Mouse (Mus musculus) hindbrain, embryonic 15.5 days (tissue): ENCODE data around the gene Ngef. TPM values are rescaled to one million over a fixed set of nuclear protein-coding genes. Genes with fewer than 3 reads are reported as not detected.
"Not testable (repeated sequence)": the region's sequence is repeated elsewhere in the genome, so short reads cannot be mapped to it uniquely, and the experiment has no call there.

Source experiments
- ATAC-seq: fragments of 200-750 bp; cut with Nextera tagmentation; 2 replicates; pipeline ENCODE4 v1.8.0; 2017; ENCODE audit warnings: low read depth, moderate number of reproducible peaks, moderate TSS enrichment; ENCODE audit not compliant: low FRiP score
- H3K27ac ChIP-seq: fragments of 300-500 bp; sonication (generic); replicated peaks from 2 replicates; pipeline ENCODE4 v1.5.1; 2015; ENCODE audit warnings: mild to moderate bottlenecking, inconsistent platforms
- H3K27me3 ChIP-seq: fragments of 300-500 bp; sonication (generic); 2 replicates; pipeline ENCODE4 v1.6.1; 2015; ENCODE audit warnings: control low read depth, inconsistent platforms
- H3K36me3 ChIP-seq: fragments of 300-500 bp; sonication (generic); 2 replicates; pipeline ENCODE4 v1.6.1; 2015; ENCODE audit warnings: control low read depth, inconsistent platforms
- H3K4me1 ChIP-seq: fragments of 300-500 bp; sonication (generic); replicated peaks from 2 replicates; pipeline ENCODE4 v1.6.1; 2015; ENCODE audit warnings: control low read depth, inconsistent platforms
- H3K4me2 ChIP-seq: fragments of 300-500 bp; sonication (generic); 2 replicates; pipeline ENCODE4 v1.6.1; 2015; ENCODE audit warnings: moderate library complexity, mild to moderate bottlenecking, inconsistent platforms
- H3K4me3 ChIP-seq: fragments of 300-500 bp; sonication (generic); 2 replicates; pipeline ENCODE4 v1.5.1; 2015; ENCODE audit warnings: mild to moderate bottlenecking, inconsistent platforms
- H3K9ac ChIP-seq: fragments of 300-500 bp; sonication (generic); 2 replicates; pipeline ENCODE4 v1.6.1; 2015; ENCODE audit warnings: inconsistent platforms
- H3K9me3 ChIP-seq: fragments of 300-500 bp; sonication (generic); 2 replicates; pipeline ENCODE4 v1.6.1; 2016; ENCODE audit warnings: control low read depth, inconsistent platforms
- WGBS: fragments of 180-500 bp; shearing (Covaris S2); methylation state at CpG from one replicate; pipeline ENCODE4 v1.1.7; 2015; 5-methylcytosine and 5-hydroxymethylcytosine counted together
- polyA plus RNA-seq: library from polyadenylated mRNA; unstranded; fragments of >200 nt; fragmentation: Nextera tagmentation; extraction: Ambion mirVana; gene quantifications from 2 replicates; pipeline ENCODE4 v1.2.1, GENCODE M21; 2015

The Ngef gene
- polyA plus RNA-seq, 1 experiment from 2014 or later, result 27.7 TPM

- not testable (repeated sequence) for H3K27ac ChIP-seq, H3K4me1 ChIP-seq, H3K9ac ChIP-seq, H3K27me3 ChIP-seq, H3K4me3 ChIP-seq, H3K9me3 ChIP-seq, H3K4me2 ChIP-seq, H3K36me3 ChIP-seq, ATAC-seq
- 24% methylated on average over 7 of the region's 10 CpGs for WGBS
These were observed 103.7 kb downstream of the Ngef start, which contains the start of gene Snorc for GRCm38 (mm10) chr1:87469971-87470370. TSS of gene Snorc (plus strand) at chr1:87470271.

- Histone ChIP-seq H3K4me2 (no peak overlapping the region), H3K9ac (no peak overlapping the region), H3K9me3 (no peaks in the 10 kb centered on the region), H3K4me1 (no peaks in the 10 kb centered on the region), H3K36me3 (no peaks in the 10 kb centered on the region), H3K4me3 (no peak overlapping the region), H3K27me3 (no peaks in the 10 kb centered on the region), H3K27ac (no peak overlapping the region)
- WGBS, result 73% methylated on average over 6 of the region's 6 CpGs
- ATAC-seq, result no peak
These were observed 105.3 kb downstream of the Ngef start for GRCm38 (mm10) chr1:87468321-87468720.

GRCm38 (mm10) chr1:87467469-87467868 lies 106.2 kb downstream of the Ngef start:
- Histone ChIP-seq H3K36me3 (no peaks in the 10 kb centered on the region), H3K9me3 (no peaks in the 10 kb centered on the region), H3K27ac (no peak overlapping the region), H3K9ac (no peak overlapping the region), H3K4me1 (no peaks in the 10 kb centered on the region), H3K4me3 (no peak overlapping the region), H3K4me2 (no peak overlapping the region), H3K27me3 (no peaks in the 10 kb centered on the region)
- no peak for ATAC-seq
- WGBS, result 81% methylated on average over 9 of the region's 9 CpGs

GRCm38 (mm10) chr1:87459856-87460255 lies 113.8 kb downstream of the Ngef start:
- H3K36me3 ChIP-seq, H3K9me3 ChIP-seq, H3K27ac ChIP-seq, H3K4me2 ChIP-seq, H3K4me3 ChIP-seq, ATAC-seq, H3K27me3 ChIP-seq, H3K4me1 ChIP-seq, H3K9ac ChIP-seq: not testable (repeated sequence)
- WGBS, result 88% methylated on average over 7 of the region's 7 CpGs

GRCm38 (mm10) chr1:87458045-87458444 lies 115.6 kb downstream of the Ngef start:
- WGBS, result 74% methylated on average over 4 of the region's 4 CpGs
- no peak overlapping the region for H3K9ac ChIP-seq
- H3K27me3 ChIP-seq, result no peaks in the 10 kb centered on the region
- H3K9me3 ChIP-seq, result no peaks in the 10 kb centered on the region
- ATAC-seq, result no peak
- H3K4me1 ChIP-seq, result no peaks in the 10 kb centered on the region
- no peak overlapping the region for H3K4me3 ChIP-seq
- H3K27ac ChIP-seq, result no peak overlapping the region
- no peak overlapping the region for H3K4me2 ChIP-seq
- no peaks in the 10 kb centered on the region for H3K36me3 ChIP-seq

GRCm38 (mm10) chr1:87456425-87456824 lies 117.2 kb downstream of the Ngef start:
- Histone ChIP-seq H3K9ac (no peak overlapping the region), H3K27me3 (no peaks in the 10 kb centered on the region)
- WGBS, result 95% methylated on average over 1 of the region's 1 CpGs

GRCm38 (mm10) chr1:87449432-87449831 lies 124.2 kb downstream of the Ngef start:
- Histone ChIP-seq H3K4me2 (no peak overlapping the region), H3K27me3 (no peaks in the 10 kb centered on the region), H3K9me3 (no peaks in the 10 kb centered on the region), H3K36me3 (peaks cover 49% of the 10 kb centered on the region), H3K27ac (no peak overlapping the region), H3K9ac (no peak overlapping the region), H3K4me1 (no peaks in the 10 kb centered on the region), H3K4me3 (no peak overlapping the region)
- WGBS, result 83% methylated on average over 4 of the region's 4 CpGs
- ATAC-seq, result no peak

More at GRCm38 (mm10) chr1:87456425-87456824, 117.2 kb downstream of the Ngef start:
- Histone ChIP-seq H3K9me3 (no peaks in the 10 kb centered on the region), H3K36me3 (no peaks in the 10 kb centered on the region), H3K4me1 (no peaks in the 10 kb centered on the region), H3K4me2 (no peak overlapping the region), H3K4me3 (no peak overlapping the region), H3K27ac (no peak overlapping the region)
- ATAC-seq, result no peak

- H3K9me3 ChIP-seq, result no peaks in the 10 kb centered on the region
- no peak overlapping the region for H3K9ac ChIP-seq
- peak; percentile 77; the same call in 1 of the 2 replicates for ATAC-seq
These were observed 126.2 kb downstream of the Ngef start for GRCm38 (mm10) chr1:87447183-87448104.

GRCm38 (mm10) chr1:87436583-87436982 lies 137.1 kb downstream of the Ngef start:
- Histone ChIP-seq H3K27ac (no peak overlapping the region), H3K36me3 (peaks cover 64% of the 10 kb centered on the region)
- WGBS, result 87% methylated on average over 6 of the region's 6 CpGs

More at GRCm38 (mm10) chr1:87447183-87448104, 126.2 kb downstream of the Ngef start:
- no peak overlapping the region for H3K27ac ChIP-seq
- WGBS, result 35% methylated on average over 5 of the region's 5 CpGs
- H3K36me3 ChIP-seq, result peaks cover 66% of the 10 kb centered on the region
- no peaks in the 10 kb centered on the region for H3K4me1 ChIP-seq
- H3K4me2 ChIP-seq, result no peak overlapping the region
- H3K27me3 ChIP-seq, result no peaks in the 10 kb centered on the region
- H3K4me3 ChIP-seq, result no peak overlapping the region

GRCm38 (mm10) chr1:87435125-87435524 lies 138.5 kb downstream of the Ngef start:
- 93% methylated on average over 2 of the region's 2 CpGs for WGBS
- ATAC-seq, result no peak
- no peak overlapping the region for H3K4me2 ChIP-seq

More at GRCm38 (mm10) chr1:87436583-87436982, 137.1 kb downstream of the Ngef start:
- no peak overlapping the region for H3K4me3 ChIP-seq
- no peaks in the 10 kb centered on the region for H3K27me3 ChIP-seq
- no peaks in the 10 kb centered on the region for H3K9me3 ChIP-seq
- H3K9ac ChIP-seq, result no peak overlapping the region
- no peak overlapping the region for H3K4me2 ChIP-seq
- no peaks in the 10 kb centered on the region for H3K4me1 ChIP-seq
- no peak for ATAC-seq

More at GRCm38 (mm10) chr1:87435125-87435524, 138.5 kb downstream of the Ngef start:
- H3K4me3 ChIP-seq, result no peak overlapping the region
- H3K27ac ChIP-seq, result no peak overlapping the region
- H3K27me3 ChIP-seq, result no peaks in the 10 kb centered on the region
- peaks cover 61% of the 10 kb centered on the region for H3K36me3 ChIP-seq
- no peaks in the 10 kb centered on the region for H3K4me1 ChIP-seq
- no peak overlapping the region for H3K9ac ChIP-seq
- no peaks in the 10 kb centered on the region for H3K9me3 ChIP-seq
